Comparison of ENCODE assay signal across 20 mouse cellular contexts in genomic region chr9:55901588-55901987, GRCm38 (mm10).
"Had no signal": no experiment of that assay in that cellular context is flagged by ENCODE, and none has a peak within 500 bp of the region (broad histone marks: within the 10 kb centered on the region; RNA-seq: fewer than 3 reads in every experiment).

No protein-coding gene starts in this region.

- H3K9me3 ChIP-seq: limb, embryonic 10.5 days; limb, embryonic 13.5 days; midbrain, embryonic 12.5 days; neural tube, embryonic 13.5 days; stomach, embryonic 15.5 days had no signal

- H3K27ac ChIP-seq: limb, embryonic 10.5 days; limb, embryonic 13.5 days; midbrain, embryonic 12.5 days; stomach, embryonic 15.5 days had no signal

- H3K4me3 ChIP-seq: layer of hippocampus, adult 2 months; limb, embryonic 10.5 days; limb, embryonic 13.5 days; midbrain, embryonic 12.5 days; myocyte; neural tube, embryonic 13.5 days; stomach, embryonic 15.5 days had no signal

- H3K4me1 ChIP-seq: limb, embryonic 10.5 days; limb, embryonic 13.5 days; stomach, embryonic 15.5 days had no signal

- H3K27me3 ChIP-seq: limb, embryonic 13.5 days; midbrain, embryonic 12.5 days; neural tube, embryonic 13.5 days; stomach, embryonic 15.5 days had no signal

- H3K4me2 ChIP-seq: limb, embryonic 13.5 days; midbrain, embryonic 12.5 days; neural tube, embryonic 13.5 days; stomach, embryonic 15.5 days had no signal

- DNase-seq: kidney, adult 18-20 months; kidney, adult 9 months; kidney, postnatal 14 days; kidney, postnatal 4 days; layer of hippocampus, adult 9-11 months; lung, adult 2 months; lung, postnatal 14 days; lung, postnatal 4 days; retina, postnatal 1 day; spleen, adult 18-20 months; thymus, postnatal 25 days had no signal

- H3K9ac ChIP-seq: limb, embryonic 13.5 days; midbrain, embryonic 12.5 days; neural tube, embryonic 13.5 days; stomach, embryonic 15.5 days had no signal

- ATAC-seq: intestine, embryonic 16.5 days; midbrain, embryonic 16.5 days had no signal

- H3K36me3 ChIP-seq: limb, embryonic 10.5 days; limb, embryonic 13.5 days; midbrain, embryonic 12.5 days; neural tube, embryonic 13.5 days; stomach, embryonic 15.5 days had no signal
